Mouse (Mus musculus): ENCODE results near the gene Nt5c.
A peak's percentile ranks its signal among the peaks of the same experiment; 100 is the strongest.
"Not testable (repeated sequence)": the region's sequence is repeated elsewhere in the genome, so short reads cannot be mapped to it uniquely, and the experiment has no call there.

The Nt5c gene

GRCm38 (mm10) chr11:115491356-115492083 is at the start of gene Nt5c:
Gene Nt5c, minus strand, starts transcription at chr11:115491862.
- peak; percentile 82 for DNase-seq (ENCODE audit: low spot score)

- no peak for DNase-seq (ENCODE audit: low spot score)
Measured at GRCm38 (mm10) chr11:115538045-115538444, 46.4 kb upstream of the Nt5c start.

GRCm38 (mm10) chr11:115536856-115537568 is 45.4 kb upstream of the Nt5c start:
- DNase-seq (ENCODE audit: low spot score) = no peak

- peak; percentile 93 for DNase-seq (ENCODE audit: low spot score)
Measured at GRCm38 (mm10) chr11:115536038-115536681, 44.5 kb upstream of the Nt5c start, which contains the start of gene Sumo2. Gene Sumo2, minus strand, starts transcription at chr11:115536276.

- peak; percentile 45 for DNase-seq (ENCODE audit: low spot score)
Measured at GRCm38 (mm10) chr11:115535401-115536037, 43.9 kb upstream of the Nt5c start.

- DNase-seq (ENCODE audit: low spot score) = no peak
Measured at GRCm38 (mm10) chr11:115534759-115535371, 43.2 kb upstream of the Nt5c start.

GRCm38 (mm10) chr11:115526446-115526845 is 34.8 kb upstream of the Nt5c start:
- not testable (repeated sequence) for DNase-seq (ENCODE audit: low spot score)

- DNase-seq (ENCODE audit: low spot score) = no peak
Measured at GRCm38 (mm10) chr11:115522703-115523102, 31.0 kb upstream of the Nt5c start.

- DNase-seq (ENCODE audit: low spot score) = no peak
Measured at GRCm38 (mm10) chr11:115522238-115522637, 30.6 kb upstream of the Nt5c start.

- no peak for DNase-seq (ENCODE audit: low spot score)
Measured at GRCm38 (mm10) chr11:115521080-115521479, 29.4 kb upstream of the Nt5c start.

- no peak for DNase-seq (ENCODE audit: low spot score)
Measured at GRCm38 (mm10) chr11:115520218-115520617, 28.6 kb upstream of the Nt5c start.

- DNase-seq (ENCODE audit: low spot score) = no peak
Measured at GRCm38 (mm10) chr11:115519581-115519980, 27.9 kb upstream of the Nt5c start.

GRCm38 (mm10) chr11:115518693-115519092 is 27.0 kb upstream of the Nt5c start:
- no peak for DNase-seq (ENCODE audit: low spot score)

- no peak for DNase-seq (ENCODE audit: low spot score)
Measured at GRCm38 (mm10) chr11:115516942-115517341, 25.3 kb upstream of the Nt5c start.

- DNase-seq (ENCODE audit: low spot score) = no peak
Measured at GRCm38 (mm10) chr11:115515021-115515420, 23.4 kb upstream of the Nt5c start.

- peak; percentile 97 for DNase-seq (ENCODE audit: low spot score)
Measured at GRCm38 (mm10) chr11:115514238-115514663, 22.6 kb upstream of the Nt5c start, which contains the start of gene Jpt1. Gene Jpt1, minus strand, starts transcription at chr11:115514387.

GRCm38 (mm10) chr11:115513271-115514237 is 21.9 kb upstream of the Nt5c start:
- peak; percentile 64 for DNase-seq (ENCODE audit: low spot score)

GRCm38 (mm10) chr11:115512407-115513183 is 20.9 kb upstream of the Nt5c start:
- peak; percentile 65 for DNase-seq (ENCODE audit: low spot score)

- no peak for DNase-seq (ENCODE audit: low spot score)
Measured at GRCm38 (mm10) chr11:115512004-115512403, 20.3 kb upstream of the Nt5c start.

- DNase-seq (ENCODE audit: low spot score) = no peak
Measured at GRCm38 (mm10) chr11:115511121-115511520, 19.5 kb upstream of the Nt5c start.

All from adipocyte (in vitro differentiated cells).